Mouse (Mus musculus) hindbrain, embryonic 12.5 days (tissue): ENCODE measurements at regions not wholly inside any gene's neighbourhood (a gene's known extent, or its start where the extent isn't known, plus 50 kb on each side); places are given as distances from the start of the nearest gene placed in this dataset.
A peak's percentile ranks its signal among the peaks of the same experiment; 100 is the strongest.

ENCODE experiments used
- ATAC-seq: fragments of 200-750 bp; cut with Nextera tagmentation; 2 replicates; pipeline ENCODE4 v1.8.0; 2017; ENCODE audit warnings: moderate TSS enrichment; ENCODE audit not compliant: low FRiP score
- H3K27ac ChIP-seq: fragments of 300-500 bp; sonication (generic); 2 replicates; pipeline ENCODE4 v1.5.1; 2016; ENCODE audit warnings: mild to moderate bottlenecking
- H3K27me3 ChIP-seq: fragments of 300-500 bp; sonication (generic); 2 replicates; pipeline ENCODE4 v1.6.1; 2016; ENCODE audit warnings: mild to moderate bottlenecking
- H3K36me3 ChIP-seq: fragments of 300-500 bp; sonication (generic); 2 replicates; pipeline ENCODE4 v1.6.1; 2016; ENCODE audit warnings: mild to moderate bottlenecking
- H3K4me1 ChIP-seq: fragments of 300-500 bp; sonication (generic); 2 replicates; pipeline ENCODE4 v1.6.1; 2016
- H3K4me2 ChIP-seq: fragments of 300-500 bp; sonication (generic); replicated peaks from 2 replicates; pipeline ENCODE4 v1.6.1; 2016; ENCODE audit warnings: mild to moderate bottlenecking
- H3K4me3 ChIP-seq: fragments of 300-500 bp; sonication (generic); 2 replicates; pipeline ENCODE4 v1.5.1; 2016; ENCODE audit warnings: mild to moderate bottlenecking
- H3K9ac ChIP-seq: fragments of 300-500 bp; sonication (generic); 2 replicates; pipeline ENCODE4 v1.6.1; 2016; ENCODE audit warnings: mild to moderate bottlenecking, moderate library complexity
- H3K9me3 ChIP-seq: fragments of 300-500 bp; sonication (generic); replicated peaks from 2 replicates; pipeline ENCODE4 v1.6.1; 2016; ENCODE audit warnings: mild to moderate bottlenecking
- WGBS: fragments of 180-500 bp; shearing (Covaris S2); methylation state at CpG from one replicate; pipeline ENCODE4 v1.1.7; 2016; 5-methylcytosine and 5-hydroxymethylcytosine counted together

- WGBS, result 90% methylated on average over 4 of the region's 4 CpGs
- H3K36me3 ChIP-seq, result no peaks in the 10 kb centered on the region
- no peak overlapping the region for H3K27ac ChIP-seq
- H3K4me2 ChIP-seq, result no peak overlapping the region
- no peak for ATAC-seq
- no peak overlapping the region for H3K4me3 ChIP-seq
- no peaks in the 10 kb centered on the region for H3K4me1 ChIP-seq
- H3K9ac ChIP-seq, result no peak overlapping the region
- H3K27me3 ChIP-seq, result no peaks in the 10 kb centered on the region
- no peaks in the 10 kb centered on the region for H3K9me3 ChIP-seq
These were observed 288.4 kb downstream of the Btg1 start for GRCm38 (mm10) chr10:96905098-96905809.

- no peaks in the 10 kb centered on the region for H3K4me1 ChIP-seq
- H3K4me3 ChIP-seq, result no peak overlapping the region
- H3K27ac ChIP-seq, result no peak overlapping the region
- H3K36me3 ChIP-seq, result no peaks in the 10 kb centered on the region
- no peaks in the 10 kb centered on the region for H3K27me3 ChIP-seq
- no peak for ATAC-seq
- peaks cover 12% of the 10 kb centered on the region for H3K9me3 ChIP-seq
- H3K9ac ChIP-seq, result no peak overlapping the region
- H3K4me2 ChIP-seq, result no peak overlapping the region
- WGBS, result 77% methylated on average over 1 of the region's 1 CpGs
These were observed 293.0 kb downstream of the Btg1 start for GRCm38 (mm10) chr10:96909661-96910315.

- Histone ChIP-seq H3K9ac (no peak overlapping the region), H3K9me3 (peaks cover 13% of the 10 kb centered on the region), H3K4me1 (no peaks in the 10 kb centered on the region), H3K27ac (no peak overlapping the region), H3K4me3 (no peak overlapping the region), H3K27me3 (no peaks in the 10 kb centered on the region), H3K4me2 (no peak overlapping the region), H3K36me3 (no peaks in the 10 kb centered on the region)
- WGBS, result 97% methylated on average over 1 of the region's 1 CpGs
- no peak for ATAC-seq
These were observed 304.4 kb downstream of the Btg1 start for GRCm38 (mm10) chr10:96921181-96921580.

- no peak overlapping the region for H3K4me3 ChIP-seq
- whole genome bisulfite sequencing, result 79% methylated on average over 2 of the region's 2 CpGs
- 0 out of 2 replicates have a peak, but pooled peaks cover 3% of the 10 kb centered on the region for H3K9me3 ChIP-seq
These were observed 307.5 kb downstream of the Btg1 start for GRCm38 (mm10) chr10:96924266-96924672.

GRCm38 (mm10) chr10:96924722-96925121 is 307.9 kb downstream of the Btg1 start:
- no peak overlapping the region for H3K4me2 ChIP-seq
- no peaks in the 10 kb centered on the region for H3K36me3 ChIP-seq
- 93% methylated on average over 4 of the region's 4 CpGs for WGBS
- no peak overlapping the region for H3K27ac ChIP-seq
- H3K9me3 ChIP-seq, result no peaks in the 10 kb centered on the region
- no peaks in the 10 kb centered on the region for H3K4me1 ChIP-seq
- no peak for ATAC-seq
- no peaks in the 10 kb centered on the region for H3K27me3 ChIP-seq
- H3K9ac ChIP-seq, result no peak overlapping the region
- H3K4me3 ChIP-seq, result no peak overlapping the region

More at GRCm38 (mm10) chr10:96924266-96924672, 307.5 kb downstream of the Btg1 start:
- no peak overlapping the region for H3K9ac ChIP-seq
- ATAC-seq, result no peak
- H3K4me1 ChIP-seq, result no peaks in the 10 kb centered on the region
- no peak overlapping the region for H3K4me2 ChIP-seq
- H3K27ac ChIP-seq, result no peak overlapping the region
- H3K36me3 ChIP-seq, result no peaks in the 10 kb centered on the region
- H3K27me3 ChIP-seq, result no peaks in the 10 kb centered on the region

- Histone ChIP-seq H3K27ac (no peak overlapping the region), H3K4me1 (no peaks in the 10 kb centered on the region), H3K4me2 (no peak overlapping the region), H3K4me3 (no peak overlapping the region), H3K36me3 (no peaks in the 10 kb centered on the region), H3K27me3 (no peaks in the 10 kb centered on the region), H3K9ac (no peak overlapping the region), H3K9me3 (no peaks in the 10 kb centered on the region)
- 94% methylated on average over 2 of the region's 2 CpGs for WGBS
- ATAC-seq, result no peak
These were observed 309.0 kb downstream of the Btg1 start for GRCm38 (mm10) chr10:96925771-96926170.

- Histone ChIP-seq H3K4me2 (no peak overlapping the region), H3K27me3 (no peaks in the 10 kb centered on the region), H3K36me3 (no peaks in the 10 kb centered on the region), H3K27ac (no peak overlapping the region), H3K9ac (no peak overlapping the region), H3K4me3 (no peak overlapping the region), H3K9me3 (no peaks in the 10 kb centered on the region), H3K4me1 (no peaks in the 10 kb centered on the region)
- ATAC-seq, result no peak
- WGBS, result 79% methylated on average over 4 of the region's 4 CpGs
These were observed 317.9 kb downstream of the Btg1 start for GRCm38 (mm10) chr10:96934661-96935060.

- 72% methylated on average over 6 of the region's 6 CpGs for WGBS
- Histone ChIP-seq H3K9ac (no peak overlapping the region), H3K4me2 (no peak overlapping the region), H3K27ac (no peak overlapping the region), H3K4me3 (no peak overlapping the region), H3K27me3 (no peaks in the 10 kb centered on the region), H3K4me1 (no peaks in the 10 kb centered on the region), H3K9me3 (no peaks in the 10 kb centered on the region), H3K36me3 (no peaks in the 10 kb centered on the region)
- ATAC-seq, result no peak
These were observed 324.2 kb downstream of the Btg1 start for GRCm38 (mm10) chr10:96940887-96941518.

GRCm38 (mm10) chr10:96944229-96944628 is 327.4 kb downstream of the Btg1 start:
- no peaks in the 10 kb centered on the region for H3K27me3 ChIP-seq
- peak; percentile 78 for ATAC-seq

GRCm38 (mm10) chr10:96947971-96948370 is 331.2 kb downstream of the Btg1 start:
- no peaks in the 10 kb centered on the region for H3K9me3 ChIP-seq
- no peaks in the 10 kb centered on the region for H3K27me3 ChIP-seq
- H3K4me3 ChIP-seq, result no peak overlapping the region
- H3K4me1 ChIP-seq, result no peaks in the 10 kb centered on the region
- 92% methylated on average over 3 of the region's 3 CpGs for WGBS
- ATAC-seq, result no peak
- no peaks in the 10 kb centered on the region for H3K36me3 ChIP-seq
- H3K9ac ChIP-seq, result no peak overlapping the region
- no peak overlapping the region for H3K4me2 ChIP-seq
- no peak overlapping the region for H3K27ac ChIP-seq

More at GRCm38 (mm10) chr10:96944229-96944628, 327.4 kb downstream of the Btg1 start:
- Histone ChIP-seq H3K36me3 (no peaks in the 10 kb centered on the region), H3K27ac (no peak overlapping the region), H3K4me1 (no peaks in the 10 kb centered on the region), H3K9ac (no peak overlapping the region), H3K9me3 (no peaks in the 10 kb centered on the region), H3K4me3 (no peak overlapping the region), H3K4me2 (no peak overlapping the region)
- 60% methylated on average over 7 of the region's 7 CpGs for WGBS

GRCm38 (mm10) chr10:96948871-96949270 is 332.1 kb downstream of the Btg1 start:
- Histone ChIP-seq H3K4me3 (no peak overlapping the region), H3K9me3 (no peaks in the 10 kb centered on the region), H3K4me2 (no peak overlapping the region), H3K4me1 (no peaks in the 10 kb centered on the region), H3K27ac (no peak overlapping the region), H3K9ac (no peak overlapping the region), H3K36me3 (no peaks in the 10 kb centered on the region), H3K27me3 (no peaks in the 10 kb centered on the region)
- 69% methylated on average over 2 of the region's 2 CpGs for WGBS
- no peak for ATAC-seq

- H3K9me3 ChIP-seq, result no peaks in the 10 kb centered on the region
- H3K4me2 ChIP-seq, result peak overlapping the region; percentile 42
- H3K4me3 ChIP-seq, result no peak overlapping the region; the same call in 1 of the 2 replicates
- H3K9ac ChIP-seq, result no peak overlapping the region
- WGBS, result 15% methylated on average over 12 of the region's 12 CpGs
- ATAC-seq, result peak; percentile 87
- no peaks in the 10 kb centered on the region for H3K27me3 ChIP-seq
- no peaks in the 10 kb centered on the region for H3K36me3 ChIP-seq
- H3K27ac ChIP-seq, result peak overlapping the region; percentile 86
- peaks cover 16% of the 10 kb centered on the region for H3K4me1 ChIP-seq
These were observed 338.4 kb downstream of the Btg1 start for GRCm38 (mm10) chr10:96955036-96955775.
